Mouse (Mus musculus) ES-E14 (cell line): ENCODE data around the gene Pnrc1. TPM values are rescaled to one million over a fixed set of nuclear protein-coding genes. Genes with fewer than 3 reads are reported as not detected.
A peak's percentile ranks its signal among the peaks of the same experiment; 100 is the strongest.
"Not testable (repeated sequence)": the region's sequence is repeated elsewhere in the genome, so short reads cannot be mapped to it uniquely, and the experiment has no call there.

ENCODE experiments used
- DNase-seq: peaks from one replicate; pipeline ENCODE4 v3.0.0-alpha.2; 2013; ENCODE audit warnings: low read depth, low spot score
- H3K27ac ChIP-seq: 2 replicates; pipeline ENCODE4 v1.5.1; 2012; ENCODE audit warnings: low read depth, mild to moderate bottlenecking, low read length, moderate library complexity, mixed read lengths; ENCODE audit not compliant: poor library complexity, insufficient read depth, severe bottlenecking
- H3K36me3 ChIP-seq: 2 replicates; pipeline ENCODE4 v1.6.1; 2012; ENCODE audit warnings: mild to moderate bottlenecking, low read length, moderate library complexity, mixed read lengths; ENCODE audit not compliant: control insufficient read depth, poor library complexity, insufficient read depth, severe bottlenecking
- H3K4me1 ChIP-seq, 2 experiments: fragments of 150-350 bp in 1 of 2; sonication (generic) in 1 of 2; 2 replicates each; pipeline ENCODE4 v1.6.1; 2012; ENCODE audit warnings: low read length in 2 of 2, mild to moderate bottlenecking in 1 of 2, mixed read lengths in 1 of 2; ENCODE audit not compliant: control insufficient read depth in 2 of 2, insufficient read depth in 2 of 2, poor library complexity in 1 of 2
- H3K4me3 ChIP-seq, 2 experiments: fragments of 150-350 bp in 1 of 2; sonication (generic) in 1 of 2; 2 replicates each; pipeline ENCODE4 v1.5.1; 2012; ENCODE audit warnings: low read length in 2 of 2, low read depth in 1 of 2, mild to moderate bottlenecking in 1 of 2, mixed read lengths in 1 of 2; ENCODE audit not compliant: insufficient read depth in 1 of 2, poor library complexity in 1 of 2, severe bottlenecking in 1 of 2
- H3K9ac ChIP-seq: 2 replicates; pipeline ENCODE4 v1.6.1; 2012; ENCODE audit warnings: low read depth, mild to moderate bottlenecking, low read length, mixed read lengths; ENCODE audit not compliant: poor library complexity, insufficient read depth, severe bottlenecking
- H3K9me3 ChIP-seq: fragments of 150-350 bp; sonication (generic); 2 replicates; pipeline ENCODE4 v1.6.1; 2012; ENCODE audit warnings: low read depth, mild to moderate bottlenecking, low read length; ENCODE audit not compliant: control insufficient read depth, insufficient read depth
- CHD2 ChIP-seq: IDR thresholded peaks from 2 replicates; pipeline ENCODE4 v1.6.1; 2014; ENCODE audit warnings: mild to moderate bottlenecking, low read depth, low read length, inconsistent platforms
- HCFC1 ChIP-seq: IDR thresholded peaks from 2 replicates; pipeline ENCODE4 v1.6.1; 2012; ENCODE audit warnings: low read length, inconsistent platforms, borderline replicate concordance; ENCODE audit not compliant: insufficient read depth
- MAFK ChIP-seq: IDR thresholded peaks from 2 replicates; pipeline ENCODE4 v1.6.1; 2014; ENCODE audit warnings: mild to moderate bottlenecking, low read depth, low read length, inconsistent platforms; ENCODE audit not compliant: insufficient read depth
- ZC3H11A ChIP-seq: IDR thresholded peaks from 2 replicates; pipeline ENCODE4 v1.6.1; 2012; ENCODE audit warnings: low read depth, mild to moderate bottlenecking, inconsistent platforms, low read length, borderline replicate concordance
- ZNF384 ChIP-seq: IDR thresholded peaks from 2 replicates; pipeline ENCODE4 v1.6.1; 2012; ENCODE audit warnings: low read depth, low read length, inconsistent platforms
- in situ Hi-C, 2 experiments: fragments of 600-800 bp; cut with MboI; formaldehyde crosslinking; loops; one replicate each; pipeline ENCODE4 v1.15.1; 2025; ENCODE audit warnings: low sequenced_read_pairs in 2 of 2, inconsistent platforms in 1 of 2; ENCODE audit not compliant: unreplicated experiment in 2 of 2
- total RNA-seq: library from RNA; depleted of rRNA; stranded (reverse); fragments of 300-350 nt; gene quantifications from 2 replicates; pipeline ENCODE4 v1.2.3, GENCODE M21; 2012

Gene Pnrc1
- total RNA-seq, 1 experiment: 25.8 TPM

GRCm38 (mm10) chr4:33307146-33307545 lies 17.2 kb upstream of the Pnrc1 start:
- TF ChIP-seq MAFK: no peak
- TF ChIP-seq ZNF384: no peak
- no peak for TF ChIP-seq ZC3H11A
- TF ChIP-seq CHD2: no peak
- TF ChIP-seq HCFC1: no peak
- peaks cover 3% of the 10 kb centered on the region; the same call in 1 of the 2 replicates for H3K36me3 ChIP-seq
- no peaks in the 10 kb centered on the region for H3K9me3 ChIP-seq
- DNase-seq: no peak
- H3K4me3 ChIP-seq: no peak overlapping the region
- H3K27ac ChIP-seq: no peak overlapping the region
- in situ Hi-C loops: no loop called here
- peaks cover 0 to 7% of the 10 kb centered on the region in 2 experiments; a peak in 2 of 4 replicates for H3K4me1 ChIP-seq
- H3K9ac ChIP-seq: peak overlapping the region; percentile 29; the same call in 1 of the 2 replicates

- no peak for TF ChIP-seq MAFK
- TF ChIP-seq CHD2: no peak
- TF ChIP-seq ZC3H11A: no peak
- TF ChIP-seq HCFC1: no peak
- TF ChIP-seq ZNF384: no peak
- Histone ChIP-seq H3K4me1 (peaks cover 0 to 2% of the 10 kb centered on the region in 2 experiments; a peak in 1 of 4 replicates), H3K36me3 (peaks cover 3% of the 10 kb centered on the region; the same call in 1 of the 2 replicates), H3K4me3 (no peak overlapping the region), H3K9ac (no peak overlapping the region), H3K9me3 (peaks cover 6% of the 10 kb centered on the region), H3K27ac (no peak overlapping the region)
- in situ Hi-C loops: no loop called here
- DNase-seq: no peak
These were observed 13.1 kb upstream of the Pnrc1 start for GRCm38 (mm10) chr4:33303057-33303456.

- H3K36me3 ChIP-seq, H3K4me3 ChIP-seq, H3K4me1 ChIP-seq, H3K9me3 ChIP-seq, in situ Hi-C loops, DNase-seq, H3K9ac ChIP-seq: not testable (repeated sequence)
- H3K27ac ChIP-seq: peak overlapping the region; percentile 4; the same call in 1 of the 2 replicates
These were observed 11.1 kb upstream of the Pnrc1 start for GRCm38 (mm10) chr4:33300891-33301665.

- Histone ChIP-seq H3K4me1 (no peaks in the 10 kb centered on the region), H3K36me3 (no peaks in the 10 kb centered on the region), H3K27ac (no peak overlapping the region), H3K4me3 (no peak overlapping the region), H3K9me3 (no peaks in the 10 kb centered on the region), H3K9ac (no peak overlapping the region)
- TF ChIP-seq ZNF384 (0 out of 2 replicates have a peak, but pooled peaks have one; percentile 7), MAFK (no peak), ZC3H11A (peak; percentile 90; the same call in 1 of the 2 replicates), HCFC1 (no peak), CHD2 (no peak)
- in situ Hi-C loops: loop anchor here (10.0 to 25.0 kb wide), 2 partner anchors 155 to 158 kb away; partner anchors contain the start of gene Gabrr1 (in 2 of the 2)
- DNase-seq: peak; percentile 57
These were observed 2.7 kb upstream of the Pnrc1 start for GRCm38 (mm10) chr4:33292409-33293370.
